Mouse (Mus musculus) neural tube, embryonic 14.5 days (tissue): Measurements from ENCODE around the gene Rps28. TPM values are rescaled to one million over a fixed set of nuclear protein-coding genes. Genes with fewer than 3 reads are reported as not detected.
"Not testable (repeated sequence)": the region's sequence is repeated elsewhere in the genome, so short reads cannot be mapped to it uniquely, and the experiment has no call there.

Source experiments
- ATAC-seq: fragments of 200-750 bp; cut with Nextera tagmentation; 2 replicates; pipeline ENCODE4 v1.8.0; 2017; ENCODE audit warnings: low read depth, mild to moderate bottlenecking, moderate TSS enrichment, moderate library complexity
- H3K27ac ChIP-seq: fragments of 300-500 bp; sonication (generic); 2 replicates; pipeline ENCODE4 v1.5.1; 2014; ENCODE audit warnings: low read depth, mild to moderate bottlenecking, control low read depth, low read length, moderate library complexity, mixed read lengths
- H3K27me3 ChIP-seq: fragments of 300-500 bp; sonication (generic); 2 replicates; pipeline ENCODE4 v1.6.1; 2014; ENCODE audit warnings: low read length; ENCODE audit not compliant: control insufficient read depth, insufficient read depth
- H3K36me3 ChIP-seq: fragments of 300-500 bp; sonication (generic); 2 replicates; pipeline ENCODE4 v1.6.1; 2014; ENCODE audit warnings: low read length, mixed read lengths; ENCODE audit not compliant: control insufficient read depth, insufficient read depth
- H3K4me1 ChIP-seq: fragments of 300-500 bp; sonication (generic); 2 replicates; pipeline ENCODE4 v1.6.1; 2014; ENCODE audit warnings: low read length; ENCODE audit not compliant: control insufficient read depth, insufficient read depth
- H3K4me2 ChIP-seq: fragments of 300-500 bp; sonication (generic); 2 replicates; pipeline ENCODE4 v1.6.1; 2014; ENCODE audit warnings: mild to moderate bottlenecking, low read depth, low read length, control low read depth
- H3K4me3 ChIP-seq: fragments of 300-500 bp; sonication (generic); 2 replicates; pipeline ENCODE4 v1.5.1; 2014; ENCODE audit warnings: low read depth, low read length, control low read depth, mixed read lengths
- H3K9ac ChIP-seq: fragments of 300-500 bp; sonication (generic); replicated peaks from 2 replicates; pipeline ENCODE4 v1.6.1; 2014; ENCODE audit warnings: low read depth, mild to moderate bottlenecking, control low read depth, low read length, mixed read lengths
- H3K9me3 ChIP-seq: fragments of 300-500 bp; sonication (generic); 2 replicates; pipeline ENCODE4 v1.6.1; 2016; ENCODE audit warnings: low read length; ENCODE audit not compliant: control insufficient read depth
- WGBS: fragments of 180-500 bp; shearing (Covaris S2); extraction: QIAGEN DNeasy Blood & Tissue Kit; methylation state at CpG from one replicate; pipeline ENCODE4 v1.1.7; 2014; 5-methylcytosine and 5-hydroxymethylcytosine counted together
- polyA plus RNA-seq: library from polyadenylated mRNA; unstranded; fragments of >200 nt; fragmentation: Nextera tagmentation; extraction: Ambion mirVana; gene quantifications from 2 replicates; pipeline ENCODE4 v1.2.1, GENCODE M21; 2014

The Rps28 gene
- polyA plus RNA-seq, 1 experiment from 2014 or later = 584 TPM

DNA sequence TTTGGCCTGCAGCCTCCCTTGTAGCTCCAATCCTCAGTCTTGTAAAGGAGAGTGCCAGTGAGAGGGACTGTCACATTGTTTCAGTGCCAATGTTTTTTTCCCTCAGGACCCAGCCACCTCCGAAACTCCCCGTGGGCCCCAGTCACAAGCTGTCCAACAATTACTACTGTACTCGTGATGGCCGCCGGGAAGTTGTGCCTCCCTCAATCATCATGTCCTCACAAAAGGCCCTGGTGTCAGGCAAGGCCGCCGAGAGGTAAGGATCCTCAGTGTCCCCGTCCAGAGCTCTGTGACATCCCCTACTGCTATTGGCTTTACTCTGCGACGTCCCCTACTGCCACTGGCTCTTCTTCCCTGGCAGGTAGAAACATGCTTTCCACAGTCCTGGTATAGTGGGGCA lies 5.2 kb upstream of the Rps28 start:
- Histone ChIP-seq H3K27ac (no peak overlapping the region), H3K4me2 (no peak overlapping the region), H3K9ac (no peak overlapping the region), H3K9me3 (no peaks in the 10 kb centered on the region), H3K27me3 (no peaks in the 10 kb centered on the region), H3K36me3 (peaks cover 26% of the 10 kb centered on the region), H3K4me3 (no peak overlapping the region), H3K4me1 (peaks cover 8% of the 10 kb centered on the region)
- ATAC-seq = no peak
- 89% methylated on average over 10 of the region's 10 CpGs for WGBS

- peaks cover 8% of the 10 kb centered on the region for H3K4me1 ChIP-seq
- no peak overlapping the region for H3K27ac ChIP-seq
- no peak overlapping the region for H3K4me2 ChIP-seq
- no peaks in the 10 kb centered on the region for H3K27me3 ChIP-seq
- 61% methylated on average over 2 of the region's 2 CpGs for WGBS
- no peaks in the 10 kb centered on the region for H3K9me3 ChIP-seq
- H3K4me3 ChIP-seq = no peak overlapping the region
- ATAC-seq = no peak
- no peak overlapping the region for H3K9ac ChIP-seq
- H3K36me3 ChIP-seq = peaks cover 21% of the 10 kb centered on the region
Observed at GRCm38 (mm10) chr17:33828892-33829291, 4.5 kb upstream of the Rps28 start.

- no peak overlapping the region for H3K4me2 ChIP-seq
- ATAC-seq = no peak
- peaks cover 24% of the 10 kb centered on the region for H3K36me3 ChIP-seq
- no peak overlapping the region for H3K9ac ChIP-seq
- H3K4me3 ChIP-seq = no peak overlapping the region
- H3K4me1 ChIP-seq = peaks cover 16% of the 10 kb centered on the region
- no peak overlapping the region for H3K27ac ChIP-seq
- 0% methylated on average over 3 of the region's 3 CpGs for WGBS
- H3K27me3 ChIP-seq = no peaks in the 10 kb centered on the region
- no peaks in the 10 kb centered on the region for H3K9me3 ChIP-seq
Observed at GRCm38 (mm10) chr17:33826850-33827249, 2.5 kb upstream of the Rps28 start.

DNA sequence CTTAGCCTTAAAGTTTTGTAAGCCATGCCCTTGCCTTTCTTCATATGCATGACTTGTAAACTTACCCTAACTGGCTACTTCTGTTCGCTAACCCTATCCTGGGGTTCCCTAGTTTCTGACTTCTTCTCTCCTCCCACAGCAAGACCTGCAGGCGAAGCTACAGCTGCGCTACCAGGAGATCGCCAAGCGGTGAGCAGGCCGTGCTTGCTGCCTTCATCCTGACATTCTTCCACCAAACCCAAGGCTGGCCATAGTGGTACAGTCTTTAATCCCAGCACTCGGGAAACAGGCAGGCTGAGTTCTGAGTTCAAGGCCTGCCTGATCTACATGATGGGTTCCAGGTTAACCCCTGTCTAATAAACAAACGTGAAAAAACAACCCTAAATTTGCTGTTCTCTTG lies 1.1 kb upstream of the Rps28 start:
- no peaks in the 10 kb centered on the region for H3K27me3 ChIP-seq
- peak overlapping the region; percentile 74 for H3K4me2 ChIP-seq
- WGBS = 91% methylated on average over 8 of the region's 8 CpGs
- peaks cover 16% of the 10 kb centered on the region for H3K4me1 ChIP-seq
- no peaks in the 10 kb centered on the region for H3K9me3 ChIP-seq
- no peak overlapping the region for H3K9ac ChIP-seq
- H3K36me3 ChIP-seq = peaks cover 31% of the 10 kb centered on the region; the same call in 1 of the 2 replicates
- no peak overlapping the region for H3K27ac ChIP-seq
- peak overlapping the region; percentile 76 for H3K4me3 ChIP-seq
- ATAC-seq = no peak

DNA sequence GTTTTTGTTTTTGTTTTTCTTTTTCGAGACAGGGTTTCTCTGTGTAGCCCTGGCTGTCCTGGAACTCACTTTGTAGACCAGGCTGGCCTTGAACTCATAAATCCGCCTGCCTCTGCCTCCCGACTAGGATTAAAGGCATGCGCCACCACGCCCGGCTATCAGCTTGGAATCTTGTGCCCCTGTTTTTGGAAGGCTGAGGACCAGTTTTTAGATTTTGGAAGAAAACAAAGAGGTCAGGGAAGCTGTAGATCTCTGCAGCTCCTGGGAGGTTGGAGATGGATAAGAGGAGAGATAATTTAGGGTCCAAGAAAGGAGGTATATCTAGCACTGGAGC lies 602 bp upstream of the Rps28 start:
- Histone ChIP-seq H3K27ac (peak overlapping the region; percentile 91), H3K9ac (peak overlapping the region; percentile 76), H3K4me3 (peak overlapping the region; percentile 76), H3K4me1 (peaks cover 16% of the 10 kb centered on the region), H3K36me3 (peaks cover 30% of the 10 kb centered on the region; the same call in 1 of the 2 replicates), H3K4me2 (peak overlapping the region; percentile 74)
- 5% methylated on average over 6 of the region's 6 CpGs for WGBS
- not testable (repeated sequence) for H3K27me3 ChIP-seq, H3K9me3 ChIP-seq, ATAC-seq

GRCm38 (mm10) chr17:33823171-33823570 lies 1.2 kb downstream of the Rps28 start:
- ATAC-seq, H3K27ac ChIP-seq, H3K9me3 ChIP-seq, H3K27me3 ChIP-seq: not testable (repeated sequence)
- H3K4me2 ChIP-seq = peak overlapping the region; percentile 95
- H3K4me1 ChIP-seq = peaks cover 19% of the 10 kb centered on the region
- H3K36me3 ChIP-seq = peaks cover 28% of the 10 kb centered on the region; the same call in 1 of the 2 replicates
- 90% methylated on average over 8 of the region's 8 CpGs for WGBS
- H3K4me3 ChIP-seq = peak overlapping the region; percentile 76
- H3K9ac ChIP-seq = peak overlapping the region; percentile 80

- no peak for ATAC-seq
- Histone ChIP-seq H3K4me2 (peak overlapping the region; percentile 95; the same call in 1 of the 2 replicates), H3K9me3 (no peaks in the 10 kb centered on the region), H3K4me1 (peaks cover 24% of the 10 kb centered on the region), H3K36me3 (peaks cover 28% of the 10 kb centered on the region; the same call in 1 of the 2 replicates), H3K27ac (no peak overlapping the region), H3K9ac (no peak overlapping the region), H3K4me3 (no peak overlapping the region), H3K27me3 (no peaks in the 10 kb centered on the region)
- WGBS = 90% methylated on average over 1 of the region's 1 CpGs
Observed at GRCm38 (mm10) chr17:33822436-33822959, 1.9 kb downstream of the Rps28 start.

DNA sequence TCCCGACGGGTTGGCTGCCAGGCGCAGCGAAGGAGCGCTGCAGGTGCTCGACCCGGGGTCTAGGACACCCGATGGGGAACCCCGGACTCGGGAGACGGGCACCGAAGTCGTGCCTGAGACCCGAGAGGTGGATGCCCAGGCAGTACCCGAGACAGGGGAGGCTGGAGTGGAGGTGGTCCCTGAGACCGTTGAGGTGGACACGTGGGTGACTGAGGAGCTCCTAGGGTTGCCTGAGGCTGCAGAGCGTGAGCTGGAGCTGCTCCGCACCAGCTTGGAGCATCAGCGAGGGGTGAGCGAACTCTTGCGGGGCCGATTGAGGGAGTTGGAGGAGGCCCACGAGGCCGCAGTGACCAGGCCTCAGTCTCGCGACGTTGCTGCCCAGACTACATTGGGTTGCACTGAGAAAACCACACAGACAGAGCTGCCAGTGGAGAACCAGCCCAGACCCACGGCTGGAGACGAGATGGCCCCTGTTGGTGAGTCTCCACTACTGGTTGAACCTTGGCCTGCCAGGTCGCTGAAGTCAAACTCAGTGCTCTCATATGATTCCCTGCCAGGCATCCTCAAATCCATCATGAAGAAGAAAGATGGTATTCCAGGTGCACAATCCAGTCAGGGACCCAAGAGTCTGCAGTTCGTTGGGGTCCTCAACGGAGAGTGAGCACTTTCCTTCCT lies 6.3 kb downstream of the Rps28 start:
- Histone ChIP-seq H3K9me3 (no peaks in the 10 kb centered on the region), H3K9ac (peak overlapping the region; percentile 82), H3K27me3 (no peaks in the 10 kb centered on the region), H3K4me3 (peak overlapping the region; percentile 47), H3K4me1 (peaks cover 16% of the 10 kb centered on the region), H3K4me2 (peak overlapping the region; percentile 92), H3K27ac (peak overlapping the region; percentile 83), H3K36me3 (peaks cover 28% of the 10 kb centered on the region; the same call in 1 of the 2 replicates)
- no peak; the same call in 1 of the 2 replicates for ATAC-seq
- WGBS = 14% methylated on average over 33 of the region's 33 CpGs

DNA sequence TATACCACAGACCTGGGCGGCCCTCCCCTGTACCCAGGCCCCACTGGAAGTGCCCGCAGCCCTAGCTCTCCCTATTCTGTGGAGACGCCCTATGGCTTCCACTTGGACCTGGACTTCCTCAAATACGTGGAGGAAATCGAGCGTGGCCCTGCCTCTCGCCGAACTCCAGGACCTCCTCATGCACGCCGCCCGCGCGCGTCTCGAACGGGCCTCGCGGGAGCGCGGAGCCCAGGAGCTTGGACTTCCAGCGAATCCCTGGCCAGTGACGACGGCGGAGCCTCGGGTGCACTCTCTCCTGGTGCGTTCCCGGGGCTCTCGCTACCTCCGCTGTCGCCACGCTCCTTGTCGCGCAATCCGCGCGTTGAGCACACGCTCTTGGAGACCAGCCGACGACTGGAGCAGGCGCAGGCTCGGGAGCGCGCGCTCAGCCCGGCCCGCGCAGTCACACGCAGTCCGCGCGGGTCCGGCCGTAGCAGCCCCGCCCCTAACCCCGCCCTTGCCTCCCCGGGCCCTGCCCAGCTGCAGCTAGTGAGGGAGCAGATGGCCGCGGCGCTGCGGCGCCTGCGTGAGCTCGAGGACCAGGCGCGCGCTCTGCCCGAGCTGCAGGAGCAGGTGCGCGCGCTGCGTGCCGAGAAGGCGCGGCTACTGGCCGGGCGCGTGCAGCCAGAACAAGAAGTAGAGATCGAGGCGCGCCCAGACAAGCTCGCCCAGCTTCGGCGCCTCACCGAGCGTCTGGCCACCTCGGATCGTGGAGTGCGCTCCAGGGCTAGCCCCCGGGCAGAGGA lies 7.0 kb downstream of the Rps28 start:
- Histone ChIP-seq H3K36me3 (peaks cover 24% of the 10 kb centered on the region; the same call in 1 of the 2 replicates), H3K27ac (peak overlapping the region; percentile 83), H3K9me3 (no peaks in the 10 kb centered on the region), H3K4me1 (peaks cover 13% of the 10 kb centered on the region; the same call in 1 of the 2 replicates), H3K9ac (peak overlapping the region; percentile 82), H3K27me3 (no peaks in the 10 kb centered on the region), H3K4me3 (peak overlapping the region; percentile 47), H3K4me2 (peak overlapping the region; percentile 92)
- ATAC-seq = peak; percentile 97
- 1% methylated on average over 82 of the region's 89 CpGs for WGBS
